Mouse (Mus musculus): ENCODE results near the gene Cinp.

GRCm38 (mm10) chr12:110840348-110841198, 48.4 kb downstream of the Cinp start, which contains the start of gene Mok:
- TF ChIP-seq ZC3H11A (IDR thresholded peaks at IDR 0.05; ENCODE audit: borderline replicate concordance, low read depth, low read length) (no peak), HCFC1 (IDR thresholded peaks at IDR 0.05; ENCODE audit: borderline replicate concordance, insufficient read depth, low read length) (no peak), ZNF384 (IDR thresholded peaks at IDR 0.05; ENCODE audit: low read depth, low read length) (no peak)
